Mouse (Mus musculus) MEL (cell line): ENCODE results near the gene Ryr1. TPM values are rescaled to one million over a fixed set of nuclear protein-coding genes. Genes with fewer than 3 reads are reported as not detected.

Source experiments
- DNase-seq: peaks from one replicate; pipeline ENCODE4 v3.0.0; 2011; ENCODE audit warnings: low read depth, low spot score
- H3K27ac ChIP-seq: 2 replicates; pipeline ENCODE4 v1.5.1; 2012; ENCODE audit warnings: low read depth, mild to moderate bottlenecking, control low read depth, low read length, moderate library complexity; ENCODE audit not compliant: control insufficient read depth
- H3K27me3 ChIP-seq, 2 experiments: fragments of 150-350 bp in 1 of 2; sonication (generic) in 1 of 2; 2 replicates each; pipeline ENCODE4 v1.6.1; 2012; ENCODE audit warnings: low read length in 2 of 2, mild to moderate bottlenecking in 2 of 2, improper control_type of control experiment in 1 of 2, moderate library complexity in 1 of 2; ENCODE audit not compliant: insufficient read depth in 2 of 2, control insufficient read depth in 1 of 2
- H3K36me3 ChIP-seq, 2 experiments: 2 replicates each; pipeline ENCODE4 v1.6.1; 2012 to 2014; ENCODE audit warnings: low read length in 2 of 2, improper control_type of control experiment in 1 of 2, inconsistent platforms in 1 of 2, mild to moderate bottlenecking in 1 of 2; ENCODE audit not compliant: insufficient read depth in 2 of 2, control insufficient read depth in 1 of 2
- H3K4me1 ChIP-seq, 2 experiments: fragments of 150-350 bp in 1 of 2; sonication (generic) in 1 of 2; 2 replicates each; pipeline ENCODE4 v1.6.1; 2012; ENCODE audit warnings: low read length in 2 of 2, improper control_type of control experiment in 1 of 2, mild to moderate bottlenecking in 1 of 2; ENCODE audit not compliant: insufficient read depth in 2 of 2, control insufficient read depth in 1 of 2
- H3K4me3 ChIP-seq, 2 experiments: fragments of 150-350 bp in 1 of 2; sonication (generic) in 1 of 2; 2 replicates each; pipeline ENCODE4 v1.5.1; 2012; ENCODE audit warnings: low read depth in 2 of 2, low read length in 2 of 2, mild to moderate bottlenecking in 2 of 2, moderate library complexity in 2 of 2, control low read depth in 1 of 2, improper control_type of control experiment in 1 of 2; ENCODE audit not compliant: control insufficient read depth in 1 of 2, insufficient read depth in 1 of 2
- H3K79me2 ChIP-seq: 2 replicates; pipeline ENCODE4 v1.6.1; 2012; ENCODE audit warnings: mild to moderate bottlenecking, low read length, moderate library complexity; ENCODE audit not compliant: control insufficient read depth, poor library complexity, insufficient read depth
- H3K9ac ChIP-seq: 2 replicates; pipeline ENCODE4 v1.6.1; 2012; ENCODE audit warnings: low read depth, mild to moderate bottlenecking, control low read depth, low read length, moderate library complexity; ENCODE audit not compliant: control insufficient read depth, poor library complexity, severe bottlenecking
- H3K9me3 ChIP-seq: fragments of 150-350 bp; sonication (generic); replicated peaks from 2 replicates; pipeline ENCODE4 v1.6.1; 2012; ENCODE audit warnings: mild to moderate bottlenecking, low read length, improper control_type of control experiment, moderate library complexity; ENCODE audit not compliant: insufficient read depth
- BHLHE40 ChIP-seq: IDR thresholded peaks from 2 replicates; pipeline ENCODE4 v1.6.1; 2012; ENCODE audit warnings: low read depth, mild to moderate bottlenecking, inconsistent platforms, low read length, improper control_type of control experiment, borderline replicate concordance
- CHD1 ChIP-seq: IDR thresholded peaks from 2 replicates; pipeline ENCODE4 v1.6.1; 2012; ENCODE audit warnings: low read depth, mild to moderate bottlenecking, inconsistent platforms, low read length, improper control_type of control experiment
- CHD2 ChIP-seq: IDR thresholded peaks from 2 replicates; pipeline ENCODE4 v1.6.1; 2011; ENCODE audit warnings: low read length, improper control_type of control experiment
- CTCF ChIP-seq, 3 experiments: IDR thresholded peaks in 2 of 3; conservative IDR thresholded peaks in 1 of 3; 2 replicates each; pipeline ENCODE4 v1.5.1; 2011 to 2012; ENCODE audit warnings: low read length in 3 of 3, low read depth in 2 of 3, mild to moderate bottlenecking in 2 of 3, improper control_type of control experiment in 1 of 3, inconsistent platforms in 1 of 3, mixed read lengths in 1 of 3, moderate library complexity in 1 of 3; ENCODE audit not compliant: control insufficient read depth in 1 of 3, insufficient read depth in 1 of 3, poor library complexity in 1 of 3, severe bottlenecking in 1 of 3
- EP300 ChIP-seq, 2 experiments: IDR thresholded peaks; 2 replicates each; pipeline ENCODE4 v1.6.1; 2011; ENCODE audit warnings: improper control_type of control experiment in 2 of 2, low read length in 2 of 2, low read depth in 1 of 2, mild to moderate bottlenecking in 1 of 2
- MAFK ChIP-seq: IDR thresholded peaks from 2 replicates; pipeline ENCODE4 v1.6.1; 2011; ENCODE audit warnings: low read depth, mild to moderate bottlenecking, low read length, improper control_type of control experiment, borderline replicate concordance
- MAZ ChIP-seq: IDR thresholded peaks from 2 replicates; pipeline ENCODE4 v1.6.1; 2012; ENCODE audit warnings: low read depth, mild to moderate bottlenecking, inconsistent platforms, low read length, improper control_type of control experiment
- NELFE ChIP-seq: IDR thresholded peaks from 2 replicates; pipeline ENCODE4 v1.6.1; 2011; ENCODE audit warnings: low read depth, low read length, improper control_type of control experiment
- POLR2A ChIP-seq, 2 experiments: IDR thresholded peaks; 2 replicates each; pipeline ENCODE4 v1.6.1; 2011 to 2012; ENCODE audit warnings: low read length in 2 of 2, mild to moderate bottlenecking in 2 of 2, control low read depth in 1 of 2, improper control_type of control experiment in 1 of 2, low read depth in 1 of 2, moderate library complexity in 1 of 2; ENCODE audit not compliant: control insufficient read depth in 1 of 2, insufficient read depth in 1 of 2, poor library complexity in 1 of 2
- POLR2AphosphoS5 ChIP-seq: IDR thresholded peaks from 2 replicates; pipeline ENCODE4 v1.6.1; 2012; ENCODE audit warnings: low read depth, borderline replicate concordance, mild to moderate bottlenecking, inconsistent platforms, low read length, moderate library complexity, mixed read lengths
- RCOR1 ChIP-seq: IDR thresholded peaks from 2 replicates; pipeline ENCODE4 v1.6.1; 2012; ENCODE audit warnings: low read depth, mild to moderate bottlenecking, inconsistent platforms, low read length, improper control_type of control experiment
- SIN3A ChIP-seq: IDR thresholded peaks from 2 replicates; pipeline ENCODE4 v1.6.1; 2012; ENCODE audit warnings: low read length, improper control_type of control experiment, inconsistent platforms
- SMC3 ChIP-seq: IDR thresholded peaks from 2 replicates; pipeline ENCODE4 v1.6.1; 2011; ENCODE audit warnings: low read depth, low read length, improper control_type of control experiment
- TAL1 ChIP-seq: IDR thresholded peaks from 2 replicates; pipeline ENCODE4 v1.6.1; 2012; ENCODE audit warnings: mild to moderate bottlenecking, inconsistent platforms, low read length, moderate library complexity, mixed read lengths
- TCF12 ChIP-seq: IDR thresholded peaks from 2 replicates; pipeline ENCODE4 v1.6.1; 2014; ENCODE audit warnings: low read depth, mild to moderate bottlenecking, inconsistent platforms, low read length, improper control_type of control experiment, moderate library complexity
- USF1 ChIP-seq: IDR thresholded peaks from 2 replicates; pipeline ENCODE4 v1.6.1; 2014; ENCODE audit warnings: low read depth, mild to moderate bottlenecking, inconsistent platforms, low read length, improper control_type of control experiment, moderate library complexity
- USF2 ChIP-seq, 2 experiments: IDR thresholded peaks; 2 replicates each; pipeline ENCODE4 v1.6.1; 2011 to 2012; ENCODE audit warnings: improper control_type of control experiment in 2 of 2, low read length in 2 of 2, borderline replicate concordance in 1 of 2, inconsistent platforms in 1 of 2, low read depth in 1 of 2, mild to moderate bottlenecking in 1 of 2; ENCODE audit not compliant: insufficient read depth in 1 of 2
- ZC3H11A ChIP-seq: IDR thresholded peaks from 2 replicates; pipeline ENCODE4 v1.6.1; 2012; ENCODE audit warnings: low read depth, mild to moderate bottlenecking, inconsistent platforms, low read length, improper control_type of control experiment
- polyA plus RNA-seq, 2 experiments: library from polyadenylated mRNA; stranded (reverse) in 1 of 2; unstranded in 1 of 2; fragments of >175 nt in 1 of 2; fragments of >200 nt in 1 of 2; gene quantifications; 2 replicates each; pipeline versions ENCODE4 v1.2.1 to v1.2.4; 2012; ENCODE audit warnings: low replicate concordance in 2 of 2, low read depth in 1 of 2; ENCODE audit not compliant: insufficient read length in 2 of 2, insufficient read depth in 1 of 2, missing spikeins in 1 of 2
- total RNA-seq: library from RNA; depleted of rRNA; stranded (reverse); fragments of 300-350 nt; gene quantifications from 2 replicates; pipeline ENCODE4 v1.2.3, GENCODE M21; 2012

The Ryr1 gene
- total and polyA plus RNA-seq, 3 experiments = 0.27 to 0.54 TPM; not detected in 1

DNA sequence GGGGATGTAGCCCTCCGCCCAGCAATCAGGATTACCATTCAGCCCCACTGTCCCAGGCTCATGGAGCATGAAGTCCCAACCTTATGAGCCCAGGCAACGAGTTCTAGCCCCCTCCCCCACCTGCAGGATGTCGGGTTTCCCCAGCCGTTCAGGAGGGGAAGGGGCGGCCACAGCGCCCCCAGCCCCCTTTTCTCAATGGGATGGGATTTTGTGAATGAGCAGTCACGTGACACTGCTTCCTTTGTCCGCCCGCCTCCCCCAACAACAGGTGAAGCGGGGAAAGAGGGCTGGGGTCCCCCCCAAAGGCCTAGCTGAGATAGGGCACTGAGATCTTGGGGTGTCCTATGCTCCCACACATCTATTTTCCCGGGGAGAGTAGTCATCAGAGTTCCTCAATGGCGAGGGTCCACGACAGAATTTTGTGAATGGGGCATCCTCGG lies 43.8 kb upstream of the Ryr1 start:
- peak; percentile 76 for TF ChIP-seq USF1
- TF ChIP-seq USF2 (IDR thresholded peaks at IDR 0.05; ENCODE audit: borderline replicate concordance in 1 of 2, insufficient read depth in 1 of 2, low read depth in 1 of 2, low read length in 2 of 2) = peak in 1 of 2 experiments; percentile 23; a peak in 1 of 4 replicates
- TF ChIP-seq MAZ = no peak
- no peak for TF ChIP-seq CHD2
- no peak for TF ChIP-seq CHD1
- Histone ChIP-seq H3K9me3 (no peaks in the 10 kb centered on the region), H3K27ac (no peak overlapping the region), H3K4me1 (peaks cover 0 to 11% of the 10 kb centered on the region in 2 experiments; a peak in 2 of 4 replicates), H3K9ac (peak overlapping the region; percentile 63), H3K27me3 (no peaks in the 10 kb centered on the region), H3K4me3 (peak overlapping the region; percentile 77 to 89), H3K79me2 (no peaks in the 10 kb centered on the region), H3K36me3 (no peaks in the 10 kb centered on the region; a peak in 1 of 4 replicates)
- no peak for DNase-seq

DNA sequence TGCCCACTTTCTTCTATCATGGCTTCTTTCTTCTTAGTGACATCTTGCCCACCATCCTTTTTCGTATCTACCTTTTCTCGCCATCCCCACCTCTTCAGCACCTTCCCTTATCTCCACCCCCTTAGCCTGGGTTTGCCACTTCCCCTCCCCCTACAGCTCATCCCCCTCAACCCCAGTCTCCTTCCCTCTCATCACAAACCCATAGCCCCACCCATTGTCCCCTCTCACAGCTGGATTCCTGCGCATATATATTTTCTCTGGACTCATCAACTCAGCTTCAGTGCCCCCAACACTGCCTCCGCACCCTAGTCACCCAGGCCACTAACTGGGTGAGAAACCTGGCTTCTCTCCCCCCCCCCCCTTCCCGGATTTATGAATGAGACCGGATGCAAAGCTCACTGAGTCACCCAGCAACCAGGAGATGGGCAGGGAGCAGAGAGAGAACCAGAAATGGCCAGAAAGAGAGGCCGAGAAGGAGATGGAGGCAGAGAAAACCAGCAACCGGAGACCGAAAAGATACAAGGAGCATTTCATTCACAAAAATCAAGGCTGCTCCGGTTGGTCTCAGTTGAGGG lies 43.2 kb upstream of the Ryr1 start:
- no peak for TF ChIP-seq SIN3A
- TF ChIP-seq MAFK = no peak
- no peak for TF ChIP-seq EP300 (IDR thresholded peaks at IDR 0.05; ENCODE audit: low read depth in 1 of 2, low read length in 2 of 2)
- TF ChIP-seq SMC3 = no peak
- TF ChIP-seq RCOR1 = no peak
- no peak for TF ChIP-seq CTCF (IDR thresholded peaks at IDR 0.05 in 2 of 3, conservative IDR thresholded peaks at IDR 0.05 in 1 of 3; ENCODE audit: control insufficient read depth in 1 of 3, insufficient read depth in 1 of 3, low read depth in 2 of 3, low read length in 3 of 3, poor library complexity in 1 of 3, severe bottlenecking in 1 of 3)
- TF ChIP-seq TAL1 = no peak
- no peak for TF ChIP-seq MAZ
- no peak for TF ChIP-seq TCF12
- no peak for TF ChIP-seq CHD1
- no peak for TF ChIP-seq BHLHE40
- no peak for TF ChIP-seq POLR2AphosphoS5
- no peak for TF ChIP-seq NELFE
- no peak for TF ChIP-seq POLR2A (IDR thresholded peaks at IDR 0.05; ENCODE audit: control insufficient read depth in 1 of 2, insufficient read depth in 1 of 2, low read depth in 1 of 2, low read length in 2 of 2, poor library complexity in 1 of 2)
- TF ChIP-seq ZC3H11A = no peak
- no peak for TF ChIP-seq CHD2
- H3K27me3 ChIP-seq = no peaks in the 10 kb centered on the region

More for the DNA sequence above, 43.2 kb upstream of the Ryr1 start:
- Histone ChIP-seq H3K27ac (no peak overlapping the region), H3K36me3 (no peaks in the 10 kb centered on the region; a peak in 1 of 4 replicates), H3K4me3 (no peak overlapping the region), H3K9me3 (no peaks in the 10 kb centered on the region), H3K79me2 (no peaks in the 10 kb centered on the region), H3K9ac (no peak overlapping the region), H3K4me1 (peaks cover 0 to 11% of the 10 kb centered on the region in 2 experiments; a peak in 2 of 4 replicates)
- no peak for DNase-seq
